Mouse (Mus musculus) neural tube, embryonic 11.5 days (tissue): ENCODE data around the gene Zc2hc1c. TPM values are rescaled to one million over a fixed set of nuclear protein-coding genes. Genes with fewer than 3 reads are reported as not detected.

Experiments used
- ATAC-seq: fragments of 200-750 bp; cut with Nextera tagmentation; 2 replicates; pipeline ENCODE4 v1.8.0; 2017; ENCODE audit warnings: moderate number of reproducible peaks, mild to moderate bottlenecking, moderate TSS enrichment, moderate library complexity; ENCODE audit not compliant: insufficient read depth, low FRiP score, low TSS enrichment
- DNase-seq: peaks from one replicate; pipeline ENCODE4 v3.0.0-alpha.2; 2015; ENCODE audit warnings: low spot score
- H3K27ac ChIP-seq: fragments of 300-500 bp; sonication (generic); 2 replicates; pipeline ENCODE4 v1.5.1; 2014; ENCODE audit warnings: low read depth, mild to moderate bottlenecking, low read length
- H3K27me3 ChIP-seq: fragments of 300-500 bp; sonication (generic); 2 replicates; pipeline ENCODE4 v1.6.1; 2014; ENCODE audit warnings: mild to moderate bottlenecking, low read length, mixed read lengths; ENCODE audit not compliant: control insufficient read depth, insufficient read depth
- H3K36me3 ChIP-seq: fragments of 300-500 bp; sonication (generic); 2 replicates; pipeline ENCODE4 v1.6.1; 2014; ENCODE audit warnings: mild to moderate bottlenecking, low read length, moderate library complexity, mixed read lengths; ENCODE audit not compliant: control insufficient read depth, insufficient read depth
- H3K4me1 ChIP-seq: fragments of 300-500 bp; sonication (generic); 2 replicates; pipeline ENCODE4 v1.6.1; 2014; ENCODE audit warnings: low read length, mixed read lengths; ENCODE audit not compliant: control insufficient read depth, insufficient read depth
- H3K4me2 ChIP-seq: fragments of 300-500 bp; sonication (generic); 2 replicates; pipeline ENCODE4 v1.6.1; 2014; ENCODE audit warnings: low read depth, mild to moderate bottlenecking, moderate library complexity
- H3K4me3 ChIP-seq: fragments of 300-500 bp; sonication (generic); 2 replicates; pipeline ENCODE4 v1.5.1; 2014; ENCODE audit warnings: low read depth, low read length
- H3K9ac ChIP-seq: fragments of 300-500 bp; sonication (generic); 2 replicates; pipeline ENCODE4 v1.6.1; 2014; ENCODE audit warnings: mild to moderate bottlenecking, low read length
- H3K9me3 ChIP-seq: fragments of 300-500 bp; sonication (generic); 2 replicates; pipeline ENCODE4 v1.6.1; 2016; ENCODE audit warnings: low read length; ENCODE audit not compliant: control insufficient read depth
- WGBS: fragments of 180-500 bp; shearing (Covaris S2); extraction: QIAGEN DNeasy Blood & Tissue Kit; methylation state at CpG from one replicate; pipeline ENCODE4 v1.1.7; 2014; 5-methylcytosine and 5-hydroxymethylcytosine counted together
- microRNA-seq: library from miRNA; unstranded; fragments of <30 nt; microRNA quantifications from one replicate; pipeline ENCODE4, GENCODE M21; 2016
- polyA plus RNA-seq: library from polyadenylated mRNA; unstranded; fragments of >200 nt; fragmentation: Nextera tagmentation; extraction: Ambion mirVana; gene quantifications from 2 replicates; pipeline ENCODE4 v1.2.1, GENCODE M21; 2014

Zc2hc1c gene
- polyA plus RNA-seq, 1 experiment from 2014 or later = 0.98 TPM

GRCm38 (mm10) chr12:85348338-85348737 is 59.9 kb downstream of the Zc2hc1c start:
- Histone ChIP-seq H3K9me3 (no peaks in the 10 kb centered on the region), H3K4me1 (no peaks in the 10 kb centered on the region), H3K27ac (no peak overlapping the region), H3K4me3 (no peak overlapping the region), H3K36me3 (peaks cover 2% of the 10 kb centered on the region), H3K27me3 (no peaks in the 10 kb centered on the region), H3K4me2 (no peak overlapping the region), H3K9ac (no peak overlapping the region)
- WGBS = 89% methylated on average over 6 of the region's 6 CpGs
- ATAC-seq (no peak), DNase-seq (no peak)

Small RNA genes within 50 kb of the gene (microRNA-seq; reads per million reads assigned to microRNA genes)
- not detected for gene Mir6938

Other genes starting within 250 kb of the Zc2hc1c start
- gene Prox2, start 177.8 kb upstream of the Zc2hc1c start, polyA plus RNA-seq = 2.5 and 4.3 TPM in 2 replicates
- gene Dlst, start 177.8 kb upstream of the Zc2hc1c start, polyA plus RNA-seq = 113 and 115 TPM in 2 replicates
- 5.3 and 6.7 TPM in 2 replicates for gene Rps6kl1, start 137.3 kb upstream of the Zc2hc1c start, polyA plus RNA-seq
- 7.1 and 9.0 TPM in 2 replicates for gene Pgf, start 110.8 kb upstream of the Zc2hc1c start, polyA plus RNA-seq
- 104 and 111 TPM in 2 replicates for gene Eif2b2, start 69.1 kb upstream of the Zc2hc1c start, polyA plus RNA-seq
- gene Mlh3, start 18.0 kb upstream of the Zc2hc1c start, polyA plus RNA-seq = 9.5 and 11.1 TPM in 2 replicates
- 57.1 and 61.6 TPM in 2 replicates for gene Acyp1, start 153 bp upstream of the Zc2hc1c start, polyA plus RNA-seq
- 13.7 and 15.3 TPM in 2 replicates for gene Nek9, start 50.8 kb downstream of the Zc2hc1c start, polyA plus RNA-seq
- gene Tmed10, start 86.3 kb downstream of the Zc2hc1c start, polyA plus RNA-seq = 271 and 286 TPM in 2 replicates
- 1.4 and 2.5 TPM in 2 replicates for gene Fos, start 185.3 kb downstream of the Zc2hc1c start, polyA plus RNA-seq